Mouse (Mus musculus): ENCODE data around the gene Rab20. TPM values are rescaled to one million over a fixed set of nuclear protein-coding genes. Genes with fewer than 3 reads are reported as not detected.
A peak's percentile ranks its signal among the peaks of the same experiment; 100 is the strongest.
"Not testable (repeated sequence)": the region's sequence is repeated elsewhere in the genome, so short reads cannot be mapped to it uniquely, and the experiment has no call there.

Gene Rab20
- total RNA-seq, 2 experiments from 2014 or later: 0.71 to 0.94 TPM

DNA sequence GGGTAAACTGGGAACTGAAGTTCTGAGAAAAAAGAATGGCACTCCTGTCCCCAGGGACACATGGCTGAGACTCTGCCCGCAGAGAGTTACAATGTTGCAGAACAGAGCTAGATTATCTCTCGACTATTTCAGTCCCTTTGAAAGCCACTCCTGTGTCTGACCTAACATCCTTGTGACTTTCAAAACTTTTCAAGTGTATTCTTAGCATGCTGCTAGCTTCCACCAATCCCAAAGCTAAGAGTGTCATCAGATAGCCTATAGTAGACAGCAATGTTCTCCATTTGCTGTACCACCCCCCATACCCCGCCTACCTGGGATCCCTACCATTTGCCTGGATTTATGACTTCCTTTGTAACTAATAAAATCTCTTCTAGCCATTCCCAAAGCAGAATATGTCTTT, 4.0 kb upstream of the Rab20 start:
- no peak for DNase-seq (ENCODE audit: low spot score in 2 of 2)

DNA sequence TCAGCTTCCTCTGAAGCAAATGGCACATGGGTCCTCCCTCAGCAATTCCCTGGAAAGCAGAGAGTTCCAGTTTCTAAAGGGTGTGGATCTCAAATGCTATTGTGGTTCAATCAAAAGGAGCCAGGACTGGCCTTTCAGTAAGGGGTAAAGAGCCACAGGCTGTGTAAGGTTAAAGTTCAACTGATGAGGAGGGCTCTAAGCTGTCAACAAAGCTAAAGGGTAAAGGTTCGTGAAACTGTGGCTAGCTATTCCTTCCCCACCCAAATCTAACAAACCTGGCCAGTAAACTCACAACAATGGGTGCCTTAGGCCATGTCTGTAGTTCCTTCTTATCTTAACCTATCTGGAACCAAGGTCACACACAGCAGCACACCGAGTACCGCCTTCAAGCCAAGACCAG, 3.4 kb upstream of the Rab20 start:
- DNase-seq (ENCODE audit: low spot score in 2 of 2): no peak

DNA sequence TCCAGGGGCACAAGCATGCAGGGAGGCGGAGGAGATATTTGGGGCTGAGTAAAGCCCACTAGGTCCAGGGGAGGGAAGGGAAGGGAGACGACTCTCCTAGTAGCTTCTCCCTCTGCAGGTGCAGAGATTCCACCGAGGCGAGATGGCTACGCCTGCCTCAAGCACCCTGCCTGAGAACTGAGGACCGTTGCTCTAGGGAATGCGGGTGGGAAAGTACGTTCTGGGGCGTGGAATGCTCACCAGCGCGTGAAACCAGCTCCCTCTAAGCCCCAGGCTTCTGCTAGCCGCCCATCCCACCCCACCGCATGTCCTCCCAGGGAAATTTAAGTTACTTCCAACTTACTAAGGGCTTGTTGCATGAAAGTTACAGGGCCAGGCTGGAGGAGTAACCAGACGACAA, 1.1 kb upstream of the Rab20 start:
- no peak for DNase-seq (ENCODE audit: low spot score in 2 of 2)

DNA sequence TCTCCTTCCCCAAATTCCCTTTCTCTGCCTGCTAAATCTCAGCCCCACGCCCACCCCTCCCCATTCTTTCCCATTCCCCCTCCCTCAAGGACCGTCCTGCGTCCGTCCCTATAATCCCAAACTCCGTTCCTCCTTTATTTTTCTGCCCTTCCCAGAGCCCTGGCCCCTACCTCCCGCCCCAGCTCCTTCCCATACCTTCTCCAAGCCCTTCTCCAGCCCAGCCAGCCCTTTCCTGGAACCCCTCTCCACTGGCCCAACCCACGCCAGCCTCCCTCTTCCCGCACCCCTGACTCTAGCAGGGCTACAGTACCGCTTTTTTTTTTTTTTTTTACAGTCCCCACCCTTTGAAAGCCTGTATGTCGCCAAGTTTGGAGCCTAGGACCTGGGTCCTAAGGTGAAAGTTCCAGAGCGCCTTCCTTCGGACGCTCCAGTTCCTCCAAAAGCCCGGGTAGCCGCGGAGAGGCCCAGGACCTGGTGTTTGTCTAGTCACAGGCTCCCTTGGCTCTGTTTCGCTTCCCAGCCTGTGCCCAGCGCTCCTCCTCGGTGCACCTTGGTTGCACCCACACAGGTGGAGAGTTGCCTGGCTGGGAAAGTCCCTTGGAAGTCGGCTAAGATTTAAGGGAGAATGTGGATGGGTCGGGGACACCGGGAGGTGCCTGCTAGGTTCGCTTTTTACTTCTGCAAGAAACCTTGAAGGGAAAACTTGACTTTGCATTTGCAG, 457 bp upstream of the Rab20 start:
- DNase-seq (ENCODE audit: low spot score in 2 of 2): no peak

DNA sequence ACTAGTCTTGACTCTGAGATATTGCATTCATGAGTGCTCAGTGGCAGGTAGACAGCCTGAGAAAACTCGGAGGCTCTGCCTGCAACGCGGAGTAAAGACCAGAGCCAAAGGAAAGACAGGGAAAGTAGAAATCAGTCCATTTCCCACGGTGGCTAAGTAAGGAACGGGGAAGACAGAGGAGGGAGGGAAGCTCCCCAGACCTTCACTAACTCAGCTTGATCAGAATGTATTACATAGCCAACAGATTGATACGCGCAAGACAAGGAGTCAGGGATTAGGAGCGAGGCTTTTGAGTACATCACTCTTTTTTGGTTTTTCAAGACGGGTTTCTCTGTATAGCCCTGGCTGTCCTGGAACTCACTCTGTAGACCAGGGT, 1.3 kb downstream of the Rab20 start:
- DNase-seq (ENCODE audit: low spot score in 2 of 2): no peak

DNA sequence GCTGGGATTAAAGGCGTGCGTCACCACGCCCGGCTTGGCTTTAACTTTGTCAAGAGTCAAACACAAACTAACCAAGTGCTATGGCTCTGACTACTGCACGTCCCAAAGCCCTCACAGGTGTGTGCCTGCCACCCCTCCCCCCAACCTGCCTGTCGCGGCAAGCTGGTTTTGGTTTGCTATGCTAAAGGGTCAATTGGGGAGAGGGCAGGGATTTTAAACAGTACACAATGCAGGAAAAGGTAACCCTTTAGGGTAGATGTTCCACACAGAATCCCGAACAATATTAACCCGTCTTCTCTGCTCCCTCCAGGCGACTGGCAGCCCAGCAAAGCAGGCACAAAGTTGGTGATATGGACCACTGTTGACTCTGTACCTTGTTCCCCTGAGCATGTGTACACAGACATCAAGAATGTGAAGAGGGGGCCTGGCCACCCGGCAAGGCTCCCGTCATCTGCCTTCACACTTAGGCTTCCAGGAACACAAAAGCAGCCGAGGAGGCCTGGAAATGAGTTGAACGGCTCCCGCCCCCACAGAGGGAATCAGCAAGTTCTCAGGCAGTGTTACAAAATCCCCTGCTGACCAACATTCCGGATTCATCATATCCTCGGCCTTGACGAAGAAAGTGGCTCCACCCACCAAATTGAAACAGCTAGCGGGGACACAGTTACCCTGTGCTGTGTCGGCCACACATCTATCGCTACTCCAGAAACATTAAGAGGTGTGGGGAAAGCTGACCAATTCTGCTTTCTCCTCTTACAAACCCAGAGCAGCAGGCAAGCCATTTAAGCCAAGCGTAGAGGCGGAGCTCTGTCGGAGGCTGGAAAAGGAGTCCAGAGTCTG, 2.0 kb downstream of the Rab20 start:
- DNase-seq (ENCODE audit: low spot score in 2 of 2): no peak

DNA sequence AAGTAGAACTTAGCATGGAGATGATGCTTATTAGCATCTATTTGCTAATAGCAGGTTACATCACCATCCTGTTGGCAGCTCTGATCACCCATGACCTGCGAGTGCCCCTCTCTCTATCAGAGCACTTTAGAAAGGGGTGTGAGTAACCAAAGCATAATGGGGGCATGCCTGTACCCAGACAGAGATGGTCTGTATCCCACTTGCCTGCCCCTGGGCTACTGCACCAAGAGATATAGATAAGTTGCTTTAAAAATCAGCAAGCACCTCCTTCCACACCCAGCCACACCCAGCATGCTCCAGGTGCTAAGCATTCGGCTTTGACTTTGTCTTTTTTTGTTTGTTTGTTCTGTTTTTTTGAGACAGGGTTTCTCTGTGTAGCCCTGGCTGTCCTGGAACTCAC, 2.6 kb downstream of the Rab20 start:
- DNase-seq (ENCODE audit: low spot score in 2 of 2): no peak

- DNase-seq (ENCODE audit: low spot score in 2 of 2): no peak
These were observed 3.1 kb downstream of the Rab20 start for GRCm38 (mm10) chr8:11475397-11475796.

DNA sequence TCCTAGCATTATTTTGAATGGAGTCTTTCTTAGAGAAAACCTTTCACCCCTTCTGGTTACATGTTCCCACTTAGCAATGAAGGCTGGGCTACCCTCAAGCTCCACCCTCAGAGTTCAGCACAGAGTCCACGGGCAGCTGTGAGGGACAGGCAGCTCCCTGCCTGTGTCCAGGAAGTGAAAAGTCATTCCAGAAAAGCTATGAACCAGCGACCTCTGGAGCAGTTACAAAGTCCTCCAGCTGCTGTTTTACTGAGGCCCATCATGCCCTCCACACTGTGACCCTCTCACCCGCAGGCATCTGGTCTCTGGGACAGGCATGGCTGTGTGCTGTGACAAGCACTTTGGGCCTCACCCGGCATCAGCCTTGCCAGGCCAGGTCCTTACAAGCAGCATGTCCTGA, 5.4 kb downstream of the Rab20 start:
- no peak for DNase-seq (ENCODE audit: low spot score in 2 of 2)

GRCm38 (mm10) chr8:11471309-11471708, 7.2 kb downstream of the Rab20 start:
- DNase-seq (ENCODE audit: low spot score in 2 of 2): no peak

- DNase-seq (ENCODE audit: low spot score in 2 of 2): no peak
These were observed 7.8 kb downstream of the Rab20 start for GRCm38 (mm10) chr8:11470694-11471093.

DNA sequence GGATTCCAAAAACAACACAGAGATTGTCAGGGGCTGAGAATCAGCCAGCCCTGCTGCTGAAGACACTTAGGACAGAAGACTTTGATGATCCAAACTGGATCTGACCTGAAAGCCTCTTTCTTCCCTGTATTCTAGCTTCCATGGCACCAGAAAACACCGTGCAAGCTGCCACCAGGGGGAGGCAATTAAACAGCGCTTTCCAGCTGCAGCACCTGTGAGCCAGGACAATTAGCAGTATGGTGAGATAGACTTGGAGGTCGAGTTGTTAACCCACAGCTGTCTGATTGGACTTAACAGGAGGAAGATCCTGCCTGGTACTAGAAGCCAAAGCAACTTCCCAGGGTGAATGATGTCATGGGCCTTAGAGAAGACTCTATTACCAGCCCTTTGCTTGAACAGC, 9.4 kb downstream of the Rab20 start:
- no peak for DNase-seq (ENCODE audit: low spot score in 2 of 2)

DNA sequence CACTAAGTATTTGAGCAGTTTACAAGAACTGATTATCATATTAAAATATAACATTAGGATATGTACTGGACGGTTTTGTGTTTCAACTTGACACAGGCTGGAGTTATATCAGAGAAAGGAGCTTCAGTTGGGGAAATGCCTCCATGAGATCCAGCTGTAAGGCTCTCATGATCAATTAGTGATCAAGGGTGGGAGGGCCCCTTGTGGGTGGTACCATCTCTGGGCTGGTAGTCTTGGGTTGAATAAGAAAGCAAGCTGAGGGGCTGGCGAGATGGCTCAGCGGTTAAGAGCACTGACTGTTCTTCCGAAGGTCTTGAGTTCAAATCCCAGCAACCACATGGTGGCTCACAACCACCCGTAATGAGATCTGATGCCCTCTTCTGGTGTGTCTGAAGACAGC, 12.0 kb downstream of the Rab20 start:
- not testable (repeated sequence) for DNase-seq (ENCODE audit: low spot score in 2 of 2)

GRCm38 (mm10) chr8:11465619-11466018, 12.9 kb downstream of the Rab20 start:
- DNase-seq (ENCODE audit: low spot score in 2 of 2): no peak

DNA sequence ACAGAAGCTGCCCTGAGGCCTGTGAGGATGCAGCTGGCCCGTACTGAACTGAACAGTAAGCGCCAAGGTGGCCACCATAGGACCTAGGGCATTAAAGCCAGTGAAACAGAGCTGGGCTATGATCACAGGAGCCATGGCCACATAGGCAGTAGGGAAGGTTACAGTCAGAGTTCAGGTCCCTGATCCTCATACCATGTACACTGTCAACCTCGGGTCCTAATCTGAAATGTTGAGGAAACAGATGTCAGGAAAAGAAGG, 13.9 kb downstream of the Rab20 start:
- DNase-seq (ENCODE audit: low spot score in 2 of 2): no peak

GRCm38 (mm10) chr8:11463889-11464706, 14.4 kb downstream of the Rab20 start:
- DNase-seq (ENCODE audit: low spot score in 2 of 2): no peak

DNA sequence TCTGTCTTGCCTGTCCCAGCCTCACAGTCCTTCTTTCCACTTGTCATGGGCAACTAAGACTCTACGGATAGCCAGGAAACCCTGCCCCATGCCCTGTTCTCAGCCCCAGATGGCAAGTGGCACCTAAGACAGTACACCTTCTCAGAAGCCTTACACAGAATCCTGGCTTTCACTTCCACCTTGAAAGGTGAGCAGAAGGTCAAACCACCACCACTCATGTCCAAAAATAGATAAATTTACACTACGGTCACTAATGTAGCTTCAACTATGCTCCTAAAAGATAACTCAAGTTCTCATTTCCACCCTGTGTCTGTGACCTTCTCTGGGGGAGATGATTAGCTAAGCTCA, 15.0 kb downstream of the Rab20 start:
- DNase-seq (ENCODE audit: low spot score in 2 of 2): no peak

DNA sequence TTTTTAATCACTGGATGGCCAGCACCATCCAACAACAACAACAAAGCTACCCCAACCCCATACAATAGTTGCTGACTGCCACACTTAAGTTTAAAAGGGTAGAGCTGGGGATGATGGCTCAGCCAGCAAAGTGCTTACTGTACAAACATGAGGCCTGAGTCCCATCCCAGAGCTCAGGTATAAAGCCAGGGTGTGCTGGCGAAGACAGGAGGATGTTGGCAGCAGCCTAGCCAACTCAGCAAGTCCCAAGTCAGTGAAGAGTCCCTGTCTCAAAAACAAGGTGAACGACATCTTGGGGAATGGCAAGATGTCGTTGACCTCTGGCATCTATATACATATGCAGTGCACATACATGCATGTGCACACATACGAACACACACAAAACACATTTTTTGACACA, 15.9 kb downstream of the Rab20 start:
- no peak for DNase-seq (ENCODE audit: low spot score in 2 of 2)

DNA sequence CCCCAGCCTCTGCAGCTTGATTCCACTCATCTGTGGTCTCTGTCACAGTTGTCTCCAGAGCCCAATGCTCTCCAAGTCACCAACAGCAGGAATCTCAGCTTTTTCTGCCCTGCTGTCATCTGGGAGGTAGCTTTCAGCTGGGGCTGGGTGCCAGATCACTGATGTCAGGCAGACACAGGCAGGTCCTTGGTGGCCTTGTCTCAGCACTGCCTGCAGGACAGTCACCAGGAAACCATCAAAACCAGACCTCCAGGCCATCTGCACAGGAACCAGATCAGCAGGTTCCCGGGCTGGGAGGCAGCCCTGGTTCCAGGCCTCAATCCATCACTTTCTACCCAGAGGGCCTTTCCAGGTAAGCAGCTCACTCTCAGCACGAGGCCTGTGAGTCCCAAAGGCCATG, 16.7 kb downstream of the Rab20 start:
- no peak for DNase-seq (ENCODE audit: low spot score in 2 of 2)

- DNase-seq (ENCODE audit: low spot score in 2 of 2): peak; percentile 35 to 52
These were observed 17.6 kb downstream of the Rab20 start for GRCm38 (mm10) chr8:11460934-11461333.

DNA sequence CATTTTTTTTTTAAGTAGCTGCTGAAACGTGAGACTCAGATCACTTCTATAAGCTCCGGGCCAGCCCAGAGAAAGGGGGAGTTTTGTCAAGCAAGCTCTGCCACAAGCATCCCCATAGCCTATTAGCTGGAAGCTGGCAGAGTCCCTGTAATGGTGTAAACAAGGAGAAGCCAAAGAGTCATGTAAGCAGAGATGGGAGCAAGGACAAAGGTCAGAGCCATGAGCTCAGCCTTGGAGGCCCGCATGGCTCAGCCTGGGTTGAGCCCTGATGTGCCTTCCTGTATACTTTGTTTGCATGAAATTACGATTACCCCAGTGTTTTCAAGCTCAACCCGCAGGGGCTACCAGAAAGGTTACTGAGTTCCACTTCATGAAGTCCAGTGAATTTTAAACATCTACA, 19.5 kb downstream of the Rab20 start:
- no peak for DNase-seq (ENCODE audit: low spot score in 2 of 2)
